Mouse (Mus musculus): ENCODE results near the gene Ocel1.
A peak's percentile ranks its signal among the peaks of the same experiment; 100 is the strongest.
"Not testable (repeated sequence)": the region's sequence is repeated elsewhere in the genome, so short reads cannot be mapped to it uniquely, and the experiment has no call there.

The Ocel1 gene

DNA sequence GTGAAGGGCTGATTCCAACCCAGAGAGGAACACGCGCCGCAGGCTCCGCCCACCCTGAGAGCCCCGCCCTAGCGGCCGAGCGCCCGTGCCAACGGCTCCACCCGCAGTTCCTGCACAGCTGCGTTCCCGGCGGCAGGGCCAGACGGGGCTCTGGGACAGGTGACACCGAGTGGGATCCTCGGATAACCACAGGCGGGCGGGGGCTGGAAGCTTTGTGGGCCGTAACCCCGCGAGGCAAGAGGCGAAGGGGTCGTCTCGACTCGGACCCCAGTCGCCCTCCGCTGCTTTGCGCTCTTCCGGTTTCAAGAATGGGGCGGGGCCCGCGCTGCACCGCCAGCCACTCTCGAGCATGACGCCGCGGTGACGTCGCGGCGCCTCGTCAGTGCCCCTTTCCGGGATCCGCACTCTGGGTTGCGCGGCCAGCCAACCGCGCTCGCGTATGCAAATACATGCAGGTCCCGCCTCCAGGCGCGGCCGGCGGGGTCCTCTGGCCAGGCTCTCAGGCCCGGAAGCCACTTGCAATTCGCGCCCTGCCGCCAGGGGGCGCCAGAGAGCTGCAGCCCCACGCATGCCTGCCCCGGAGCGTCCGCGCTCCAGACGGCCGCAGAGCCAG is at the start of gene Ocel1:
Gene Ocel1 (plus strand): TSS at position 63 of the 613 bp plus-strand sequence.
- peak; percentile 95 for DNase-seq

DNA sequence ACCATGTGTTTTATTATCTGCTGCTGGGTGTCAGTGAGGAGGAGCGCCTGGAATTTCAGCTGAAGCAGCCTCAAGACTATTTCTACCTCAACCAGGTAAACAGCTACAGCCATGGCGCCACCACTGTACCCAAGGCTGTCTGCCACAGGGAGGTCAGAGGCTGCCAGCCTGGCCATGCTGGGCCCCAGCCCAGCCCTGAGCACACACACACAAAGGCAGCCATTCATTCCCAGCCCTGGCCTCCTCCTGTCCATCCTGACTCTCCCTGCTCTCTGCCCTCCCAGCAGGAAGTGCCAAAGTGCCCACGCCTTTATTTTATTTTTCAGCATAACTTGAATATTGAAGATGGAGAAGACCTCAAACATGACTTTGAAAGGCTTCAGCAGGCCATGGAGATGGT is 48.2 kb upstream of the Ocel1 start:
- no peak for DNase-seq

DNA sequence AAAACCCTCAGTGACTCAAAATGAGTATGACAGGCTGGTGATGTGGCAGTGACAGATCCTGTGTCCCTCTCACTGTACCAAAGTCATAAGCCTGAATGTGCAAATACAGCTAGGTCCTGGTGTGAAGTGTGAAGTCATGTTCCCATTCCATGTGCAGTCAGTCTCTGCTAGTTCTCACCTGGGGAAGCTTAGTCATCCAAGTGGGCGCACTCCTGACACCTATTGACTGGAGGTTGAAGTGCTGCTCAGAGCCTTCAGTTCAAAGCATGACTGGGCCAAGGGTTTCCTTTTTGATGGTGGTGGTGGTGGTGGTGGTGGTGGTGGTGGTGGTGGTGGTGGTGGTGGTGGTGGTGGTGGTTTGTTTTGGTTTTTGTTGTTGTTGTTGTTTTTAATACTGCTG is 46.2 kb upstream of the Ocel1 start:
- no peak for DNase-seq

DNA sequence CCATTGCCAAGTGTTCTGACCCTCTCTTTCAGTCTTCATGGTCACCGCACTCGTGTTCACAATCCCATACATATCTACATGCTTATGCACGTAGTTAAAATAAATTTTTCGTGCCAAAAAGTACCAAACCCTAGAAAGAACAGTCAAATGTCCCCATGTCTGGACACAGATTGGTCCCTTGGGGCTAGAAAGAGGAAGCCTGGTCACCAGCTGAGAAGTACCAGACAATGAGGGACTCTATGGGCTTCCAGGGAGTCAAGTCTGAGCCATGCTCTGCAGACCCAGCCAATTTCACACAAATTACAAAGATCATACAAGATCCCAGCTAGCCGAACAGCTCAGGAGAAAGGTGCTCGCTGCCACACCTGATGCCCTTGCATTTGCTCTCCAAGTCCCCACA is 33.3 kb upstream of the Ocel1 start:
- not testable (repeated sequence) for DNase-seq

DNA sequence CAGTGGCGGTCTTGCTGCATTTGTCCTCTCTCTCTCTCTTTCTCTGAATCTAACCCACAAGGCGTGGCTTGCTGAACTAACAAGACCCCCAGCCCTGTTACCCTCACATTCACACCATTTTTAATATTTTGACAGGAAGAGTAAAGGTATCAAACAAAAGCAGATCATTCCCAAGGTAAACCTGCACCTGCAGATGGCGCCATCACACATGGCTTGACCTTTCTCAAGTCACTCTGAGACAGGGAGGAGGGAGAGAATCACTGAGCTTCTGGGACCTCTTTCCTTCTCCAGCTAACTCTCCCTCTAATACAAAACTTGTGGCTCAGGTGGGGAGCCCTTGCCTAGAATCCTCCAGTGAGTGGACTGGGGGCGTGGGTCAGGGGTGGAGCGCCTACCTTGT is 30.5 kb upstream of the Ocel1 start:
- DNase-seq = peak; percentile 20

DNA sequence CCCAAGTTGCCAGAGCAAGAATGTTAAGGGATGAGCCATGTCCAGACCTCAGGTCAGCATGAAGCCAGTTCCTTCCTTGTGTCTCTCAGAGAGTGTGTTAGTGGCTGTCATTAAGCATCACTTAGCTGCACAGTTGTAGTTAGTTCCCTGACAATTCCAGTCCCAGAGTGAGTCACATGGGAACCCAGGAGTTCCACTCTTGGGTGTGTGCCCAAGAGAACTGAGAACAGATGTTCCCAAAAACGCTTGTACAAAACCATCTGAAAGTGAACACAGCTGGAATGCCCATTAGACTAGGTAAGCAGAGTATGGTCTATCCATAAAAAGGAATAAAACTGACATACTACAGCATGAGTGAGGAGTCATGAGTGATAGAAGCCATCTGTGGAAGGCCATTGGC is 24.5 kb upstream of the Ocel1 start:
- no peak for DNase-seq

DNA sequence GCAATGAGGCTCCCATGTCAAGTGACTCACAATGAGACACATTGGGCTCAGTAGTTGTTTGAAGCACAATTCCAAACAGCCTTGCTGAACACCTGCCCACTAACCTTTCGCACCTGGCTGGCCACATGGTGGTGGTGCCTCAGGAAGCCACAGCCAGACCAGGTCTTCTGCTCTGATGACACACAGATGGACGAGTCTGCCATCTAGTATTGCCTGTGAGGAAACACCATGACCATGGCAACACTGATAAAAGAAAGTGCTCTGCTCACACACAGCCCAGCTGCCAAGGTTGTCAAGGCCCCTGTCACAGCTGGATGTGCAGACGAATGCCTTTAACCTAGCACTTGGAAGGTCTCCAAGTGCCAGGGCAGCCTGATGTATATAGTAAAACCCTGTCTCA is 20.0 kb upstream of the Ocel1 start:
- DNase-seq = no peak

DNA sequence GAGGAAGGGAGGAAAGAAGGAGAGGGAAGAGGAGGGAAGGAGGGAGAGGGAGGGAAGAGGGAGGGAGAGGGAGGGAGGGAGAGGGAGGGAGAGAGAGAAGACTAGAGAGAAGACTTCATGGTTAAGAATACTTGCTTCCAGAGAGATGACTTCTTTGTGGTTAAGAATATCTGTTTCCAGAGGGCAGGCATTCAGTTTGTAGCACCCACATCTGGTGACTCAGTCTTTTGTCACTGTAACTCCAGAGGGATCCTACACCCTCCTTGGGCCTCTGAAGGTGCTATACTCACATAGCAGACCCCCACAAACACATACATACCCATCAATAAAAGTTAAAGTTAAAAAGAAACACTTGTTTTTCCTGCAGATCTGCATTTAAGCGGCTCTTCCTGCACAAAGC is 19.6 kb upstream of the Ocel1 start:
- no peak for DNase-seq

DNA sequence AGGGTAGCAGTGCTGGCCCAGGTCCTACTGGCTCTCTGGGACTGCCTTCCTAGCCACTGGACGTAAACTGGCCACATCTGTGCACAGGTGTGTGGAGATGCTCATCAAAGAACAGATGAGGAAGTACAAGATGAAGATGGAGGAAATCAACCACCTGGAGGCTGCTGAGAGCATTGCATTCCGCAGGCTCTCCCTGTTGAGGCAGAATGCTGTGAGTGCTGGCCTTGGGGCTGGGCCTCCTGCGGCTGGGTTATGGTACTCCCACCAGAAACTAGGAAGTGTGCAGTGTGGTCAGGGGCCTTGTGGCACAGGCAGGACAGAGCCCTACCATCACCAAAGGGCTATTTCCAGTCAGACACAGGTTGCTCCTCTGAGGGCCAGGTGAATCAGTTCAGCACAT is 13.1 kb upstream of the Ocel1 start:
- no peak for DNase-seq

DNA sequence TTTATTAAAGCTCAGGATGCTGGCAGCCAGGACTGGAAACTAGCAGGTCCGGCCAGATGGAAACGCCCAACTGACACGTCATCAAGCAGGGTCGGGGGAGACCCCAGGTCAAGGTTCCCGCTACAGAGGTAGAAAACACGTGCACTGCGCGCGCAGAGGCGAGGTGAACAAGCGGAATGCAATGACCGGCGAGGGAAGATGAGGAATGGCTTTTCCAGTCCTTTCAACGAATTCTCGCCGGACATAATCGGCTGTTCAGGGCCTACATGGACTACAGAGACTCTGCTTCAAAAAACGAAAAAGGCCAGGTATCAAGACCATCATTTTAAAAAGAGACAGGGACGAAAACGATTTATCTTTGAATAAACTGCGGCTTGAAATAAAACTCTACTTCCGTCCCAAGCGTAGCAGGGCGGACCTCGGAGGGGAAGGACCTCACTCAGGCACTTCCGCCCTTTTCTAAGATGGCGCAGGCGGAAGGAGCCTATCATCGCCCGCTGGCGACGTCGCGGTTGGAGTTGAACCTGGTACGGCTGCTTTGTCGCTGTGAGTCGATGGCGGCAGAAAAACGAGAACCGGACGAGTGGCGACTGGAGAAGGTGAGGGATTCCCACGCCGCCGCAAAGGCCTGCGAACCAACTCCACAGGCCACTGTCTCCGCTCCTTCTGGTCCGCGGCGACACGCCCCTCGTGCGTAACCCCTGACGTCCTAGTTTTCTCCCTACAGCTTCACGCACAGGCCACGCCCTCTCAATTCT is 4.1 kb upstream of the Ocel1 start, which contains the start of gene Use1:
Gene Use1 (plus strand): TSS at position 78 of the 758 bp plus-strand sequence.
- DNase-seq = peak; percentile 89

DNA sequence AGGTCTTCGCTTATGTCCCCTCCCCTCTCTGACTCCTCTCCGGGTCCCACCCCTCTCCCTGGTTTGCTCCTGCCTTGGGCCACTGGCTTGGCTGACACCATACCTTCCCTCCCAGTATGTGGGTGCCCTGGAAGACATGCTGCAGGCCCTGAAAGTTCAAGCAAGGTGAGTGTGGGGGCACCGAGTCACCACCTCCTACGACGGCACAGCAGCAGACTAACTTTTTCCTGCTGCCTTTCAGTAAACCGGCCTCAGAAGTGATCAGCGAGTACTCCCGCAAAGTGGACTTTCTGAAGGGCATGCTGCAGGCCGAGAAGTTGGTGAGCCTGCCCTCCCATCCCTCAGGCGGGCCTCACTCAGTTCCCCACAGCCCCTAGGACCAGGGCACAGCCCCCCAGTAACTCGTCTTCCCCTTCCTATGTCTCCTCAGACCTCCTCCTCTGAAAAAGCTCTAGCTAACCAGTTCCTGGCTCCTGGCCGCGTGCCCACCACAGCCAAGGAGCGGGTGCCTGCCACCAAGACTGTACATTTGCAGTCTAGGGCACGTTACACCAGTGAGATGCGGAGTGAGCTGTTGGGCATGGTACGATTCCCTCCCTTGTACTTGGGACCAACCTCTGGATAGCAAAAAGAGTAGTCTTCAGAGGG is 3.4 kb upstream of the Ocel1 start:
- peak; percentile 50 for DNase-seq

DNA sequence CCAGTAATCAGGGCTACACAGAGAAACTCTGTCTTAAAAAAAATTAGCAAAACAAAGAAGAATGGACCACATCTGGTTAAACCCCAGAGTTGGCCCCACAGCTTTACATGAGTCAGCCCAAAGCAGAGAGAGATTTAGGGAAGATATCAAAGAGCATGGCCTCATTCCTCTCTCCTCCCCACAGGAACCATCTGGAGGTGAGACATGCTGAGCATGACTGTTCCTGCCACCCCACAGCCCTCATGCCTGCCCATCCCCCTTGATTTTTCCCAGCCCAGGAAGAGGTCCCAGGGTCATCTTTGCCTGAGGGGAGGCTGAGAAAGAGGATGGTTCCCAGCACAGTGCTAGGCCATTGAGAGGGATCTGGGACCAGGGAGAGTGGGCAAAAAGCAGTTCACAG is 2.7 kb upstream of the Ocel1 start:
- DNase-seq = no peak

DNA sequence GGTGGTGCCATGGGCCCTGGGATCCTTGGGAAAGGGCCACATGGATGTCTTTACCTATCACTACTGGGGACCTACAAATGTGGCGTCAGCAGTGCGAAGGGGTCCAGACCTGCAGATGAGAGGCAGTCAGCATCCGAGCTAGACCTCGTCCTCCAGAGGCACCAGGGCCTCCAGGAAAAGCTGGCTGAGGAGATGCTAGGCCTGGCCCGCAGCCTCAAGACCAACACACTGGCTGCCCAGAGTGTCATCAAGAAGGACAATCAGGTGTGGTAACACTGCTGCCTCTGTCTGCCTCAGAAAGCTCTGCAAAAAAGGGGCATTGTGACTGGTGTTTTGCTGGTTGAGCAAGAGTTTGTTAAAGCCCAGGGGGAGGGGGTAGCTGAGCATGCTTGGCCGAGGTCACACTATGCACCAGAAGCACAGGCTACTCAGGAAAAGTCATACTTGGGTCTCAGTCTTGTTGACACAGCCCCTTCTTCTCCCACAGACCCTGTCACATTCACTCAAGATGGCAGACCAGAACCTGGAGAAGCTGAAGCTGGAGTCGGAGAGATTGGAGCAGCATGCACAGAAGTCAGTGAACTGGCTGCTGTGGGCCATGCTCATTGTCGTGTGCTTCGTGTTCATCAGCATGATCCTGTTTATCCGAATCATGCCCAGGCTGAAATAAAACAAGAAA is 1.9 kb upstream of the Ocel1 start:
- no peak for DNase-seq

DNA sequence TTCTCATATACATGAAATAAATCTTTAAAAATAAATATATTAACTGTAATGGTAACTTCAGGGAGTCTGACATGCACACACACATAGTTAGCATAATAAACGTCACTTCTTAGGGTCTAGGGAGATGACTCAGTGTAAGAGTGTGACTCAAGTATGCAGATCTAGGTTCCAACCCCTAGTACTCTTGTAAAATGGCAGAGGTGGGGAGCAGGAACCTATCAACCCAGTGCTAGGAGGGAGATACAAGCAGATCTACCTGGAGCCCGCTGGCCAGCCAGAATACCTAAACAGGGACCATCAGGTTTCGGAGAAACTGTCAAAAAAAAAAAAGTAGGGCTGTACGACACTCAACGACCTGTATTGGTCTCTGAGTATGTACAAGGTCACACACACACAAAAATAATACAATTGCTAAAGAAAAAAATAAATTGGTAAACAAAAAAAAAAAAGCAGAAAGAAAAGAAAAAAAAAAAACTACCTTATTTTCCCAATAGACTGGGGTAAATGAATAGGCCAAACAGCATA is 325 bp upstream of the Ocel1 start:
- no peak for DNase-seq

DNA sequence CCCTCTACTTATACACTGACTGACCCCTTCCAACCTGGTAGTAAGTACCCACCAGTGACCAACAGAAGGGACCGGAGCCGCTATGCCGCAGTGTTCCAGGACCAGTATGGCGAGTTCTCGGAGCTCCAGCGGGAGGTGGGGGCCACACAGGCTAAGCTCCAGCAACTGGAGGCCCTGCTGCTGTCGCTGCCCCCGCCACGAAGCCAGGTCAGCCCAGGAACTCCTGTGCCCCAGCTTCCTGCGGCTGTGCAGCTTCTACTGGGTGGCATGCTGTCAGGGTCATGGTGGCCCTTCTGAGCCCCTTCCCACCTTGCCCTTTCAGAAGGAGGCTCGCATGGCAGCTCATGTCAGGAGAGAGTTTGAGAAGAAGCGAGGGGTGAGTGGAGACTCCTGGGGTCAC is 1.3 kb downstream of the Ocel1 start:
- no peak for DNase-seq

DNA sequence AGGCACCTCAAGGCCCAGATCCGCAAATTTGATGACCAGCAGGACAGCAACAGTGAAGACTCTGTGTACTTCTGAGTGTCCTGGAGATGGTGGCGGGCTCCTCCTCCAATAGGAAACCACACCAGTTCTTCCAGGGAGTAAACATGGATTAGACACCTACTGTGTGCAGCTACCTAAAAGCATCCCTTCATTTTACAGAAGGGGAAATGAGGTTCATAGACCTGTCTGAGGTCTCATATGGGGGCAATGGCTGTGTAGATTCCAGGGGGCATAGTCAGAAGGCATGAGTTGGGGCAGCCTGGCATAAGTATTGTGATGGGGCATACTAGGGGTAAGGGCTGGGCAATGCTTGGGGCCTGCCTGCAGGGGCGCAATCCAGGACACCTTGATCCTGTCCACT is 1.9 kb downstream of the Ocel1 start:
- no peak for DNase-seq

DNA sequence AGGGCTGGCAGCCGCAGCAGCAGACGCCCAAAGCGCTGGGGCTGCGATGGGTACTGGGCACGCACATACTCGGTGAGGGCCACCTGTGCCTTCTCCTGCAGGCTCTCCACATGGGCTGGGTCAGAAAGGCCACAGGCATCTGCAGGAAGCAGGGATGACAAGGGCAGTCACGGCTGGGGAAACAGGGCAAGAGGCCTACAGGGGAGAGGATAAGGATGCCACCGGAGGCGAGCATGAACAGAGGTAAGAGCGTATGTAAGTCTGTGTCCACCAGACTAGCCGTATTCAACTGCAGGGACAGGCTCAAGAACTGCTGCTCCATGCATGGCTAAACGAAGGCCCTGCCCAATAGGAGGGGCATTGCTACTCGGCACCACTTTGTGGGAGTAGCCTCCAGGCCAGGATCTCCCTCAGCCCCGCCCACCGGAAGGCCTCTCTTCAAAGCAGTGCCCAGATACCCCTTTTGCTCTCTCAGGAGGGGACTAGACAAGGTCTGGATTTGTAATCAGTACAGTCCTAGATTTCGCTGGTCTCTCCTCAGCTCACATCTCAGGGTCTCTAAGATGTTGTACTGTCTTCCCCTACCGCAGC is 3.6 kb downstream of the Ocel1 start:
- DNase-seq = no peak

DNA sequence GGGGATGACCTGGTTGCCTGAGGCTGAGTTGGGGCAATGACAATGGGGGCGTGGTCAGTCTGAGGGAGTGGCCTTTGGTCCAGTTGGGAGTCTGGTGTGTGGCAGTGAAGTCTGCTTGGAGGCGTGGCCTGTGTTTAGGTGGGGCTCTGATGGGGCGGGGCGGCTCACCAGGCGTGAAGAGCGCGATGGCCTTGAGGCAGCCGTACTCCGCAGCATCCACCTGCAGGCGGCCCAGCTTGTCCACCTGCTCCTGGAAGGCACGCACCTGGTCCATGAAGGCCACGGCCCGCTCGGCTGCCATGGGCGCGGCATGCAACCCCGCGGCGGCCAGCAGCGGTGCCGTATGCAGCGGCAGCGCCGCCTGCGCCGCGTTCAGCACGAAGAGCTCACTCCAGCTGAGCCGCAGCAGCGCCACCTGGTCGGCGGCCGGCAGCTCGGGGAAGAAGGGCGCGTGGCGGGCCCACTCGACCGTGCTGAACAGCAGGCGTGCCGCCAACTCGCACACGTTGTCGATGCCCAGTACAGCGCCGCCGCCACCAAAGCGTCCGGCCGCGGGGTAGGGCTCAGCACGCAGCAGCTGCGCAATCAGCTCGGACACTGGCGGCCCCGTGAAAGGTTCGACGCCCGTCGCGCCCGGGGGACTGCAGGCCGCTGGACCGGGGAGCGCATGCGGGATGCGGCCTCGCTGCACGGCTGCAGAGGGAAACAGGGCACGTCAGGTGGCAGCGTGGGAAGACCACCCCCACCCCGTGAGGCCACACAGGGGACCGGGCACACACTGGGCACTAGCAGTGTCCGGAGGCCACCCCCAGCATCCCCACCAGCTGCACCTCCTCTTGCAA is 4.7 kb downstream of the Ocel1 start:
- peak; percentile 85 for DNase-seq

DNA sequence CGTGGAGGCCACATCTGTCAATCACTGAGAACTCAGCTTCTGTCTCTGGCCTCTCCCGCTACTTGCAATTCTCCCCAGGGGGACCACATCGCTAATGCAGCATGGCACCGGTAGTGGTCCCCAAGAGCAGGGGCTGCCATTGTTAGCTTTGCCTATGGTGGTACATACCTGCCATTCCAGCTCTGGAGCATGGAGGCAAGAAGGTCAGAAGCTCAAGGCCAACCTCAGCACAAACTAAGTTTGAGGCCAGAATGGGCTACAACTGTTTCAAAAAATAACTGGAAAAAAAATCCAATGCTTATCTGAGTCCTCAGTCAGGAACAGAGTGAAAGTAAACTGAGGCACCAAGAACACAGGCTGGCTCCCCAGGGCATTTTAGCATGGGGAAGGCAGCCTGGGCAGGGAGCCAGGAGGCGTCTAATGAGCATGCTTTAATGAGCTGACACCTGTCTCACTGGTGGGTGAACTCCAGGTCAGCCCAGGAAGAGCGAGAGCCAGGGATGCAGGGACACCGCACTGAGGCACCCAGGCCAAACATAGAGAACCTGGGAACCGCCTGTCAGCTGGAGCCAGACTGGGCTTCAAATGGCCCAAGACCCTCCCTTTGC is 5.4 kb downstream of the Ocel1 start:
- DNase-seq = no peak

DNA sequence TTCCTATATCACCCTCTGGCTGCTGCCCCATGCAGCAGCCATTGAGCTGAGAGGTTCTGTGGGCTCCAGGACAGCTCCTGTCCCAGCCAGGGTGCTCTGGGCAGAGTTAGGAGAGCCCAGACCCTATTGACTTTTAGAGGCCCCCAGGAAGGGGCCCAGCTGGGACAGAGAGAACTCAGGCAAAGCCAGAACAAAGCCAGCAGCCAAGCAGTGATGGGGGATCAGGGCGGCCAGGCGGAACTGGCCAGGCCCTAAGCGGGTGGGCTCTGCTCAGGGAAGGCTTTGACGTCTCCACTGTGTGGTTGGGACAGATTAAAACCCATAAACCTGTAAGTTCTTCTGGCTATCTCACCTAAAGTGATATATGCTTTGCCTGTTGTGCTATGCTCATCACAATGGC is 7.9 kb downstream of the Ocel1 start:
- DNase-seq = no peak

DNA sequence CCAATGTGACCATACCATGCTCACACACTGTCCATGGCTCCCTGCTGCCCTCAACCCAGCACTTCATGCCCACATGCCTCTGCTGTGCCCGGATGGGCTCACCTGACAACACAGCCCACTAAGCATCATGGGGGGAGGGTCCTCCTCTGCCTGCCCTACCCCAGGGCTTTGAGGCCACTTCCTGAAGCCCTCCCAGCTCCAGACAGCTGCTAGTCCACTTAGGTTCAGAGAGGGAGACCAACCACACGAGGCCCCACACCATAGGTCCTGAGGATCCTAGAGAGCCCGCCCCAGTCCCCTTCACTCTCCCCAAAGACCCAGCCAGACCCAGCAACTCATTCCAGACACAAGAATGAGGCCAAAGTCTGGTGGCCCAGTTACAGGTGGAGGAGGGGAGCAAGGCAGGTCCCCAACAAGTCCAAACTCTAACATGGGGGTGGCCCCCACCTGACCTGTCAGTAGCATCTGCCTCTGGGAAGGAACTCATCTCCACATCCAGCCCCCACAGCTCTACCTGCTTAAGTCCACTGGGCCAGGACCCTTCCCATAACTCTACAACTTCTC is 8.5 kb downstream of the Ocel1 start:
- no peak for DNase-seq
